Mouse (Mus musculus): Measurements from ENCODE around the gene Stat5b. TPM values are rescaled to one million over a fixed set of nuclear protein-coding genes. Genes with fewer than 3 reads are reported as not detected.

The Stat5b gene
- polyA plus RNA-seq, 1 experiment from 2014 or later = 17.3 TPM

DNA sequence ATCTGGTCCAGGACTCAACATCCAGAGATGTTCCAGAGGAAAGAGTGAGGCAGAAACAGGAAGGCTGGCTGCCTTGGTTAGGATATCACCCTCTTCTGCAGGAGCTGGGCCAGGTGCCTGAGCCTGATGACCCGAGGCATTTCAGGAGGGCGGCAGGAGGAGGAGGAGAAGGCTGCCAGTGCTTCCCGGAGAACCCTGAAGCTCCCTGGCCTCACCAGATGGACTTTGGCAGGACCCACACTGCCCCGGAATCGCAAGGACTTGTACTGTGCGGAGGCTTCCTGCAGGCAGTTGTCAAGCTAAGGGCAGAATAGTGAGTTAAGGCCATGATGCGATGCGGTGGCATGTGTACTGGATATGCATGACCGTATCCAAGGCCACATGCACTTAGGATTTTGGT lies 83.8 kb downstream of the Stat5b start:
- peaks cover 4% of the 10 kb centered on the region; the same call in 1 of the 2 replicates for H3K4me1 ChIP-seq (ENCODE audit: control insufficient read depth, insufficient read depth, low read length)
- H3K27ac ChIP-seq (ENCODE audit: low read depth, low read length) = no peak overlapping the region
- no peaks in the 10 kb centered on the region for H3K9me3 ChIP-seq (ENCODE audit: control insufficient read depth, low read length)
- H3K4me3 ChIP-seq (ENCODE audit: low read depth, low read length) = no peak overlapping the region
- H3K27me3 ChIP-seq (ENCODE audit: control insufficient read depth, insufficient read depth, low read length) = no peaks in the 10 kb centered on the region
- no peak overlapping the region for H3K9ac ChIP-seq (replicated peaks; ENCODE audit: low read depth, low read length)
- H3K4me2 ChIP-seq (ENCODE audit: low read depth, low read length) = no peak overlapping the region
- no peaks in the 10 kb centered on the region for H3K36me3 ChIP-seq (ENCODE audit: control insufficient read depth, insufficient read depth, low read length)
- WGBS = 85% methylated on average over 9 of the region's 9 CpGs
- ATAC-seq (ENCODE audit: low read depth) = no peak

DNA sequence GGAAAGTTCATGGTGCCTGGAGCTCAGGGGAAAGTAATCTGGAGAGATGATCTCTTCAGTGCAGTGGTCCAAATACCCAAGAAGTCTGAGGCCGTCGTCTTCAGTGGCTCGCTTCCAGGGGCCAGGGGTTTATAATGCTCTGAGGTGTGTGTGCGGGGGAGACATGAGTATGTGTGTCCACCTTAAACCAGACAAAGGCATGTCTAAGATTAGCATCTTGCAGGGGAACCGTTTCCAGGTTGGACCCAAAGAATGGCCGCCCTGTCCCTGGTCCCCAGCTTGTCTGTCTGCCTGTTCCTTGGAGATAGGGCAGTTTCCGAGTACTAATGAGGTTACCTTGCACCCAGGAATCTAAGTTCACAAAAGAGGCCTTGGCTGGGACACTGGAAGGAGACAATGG lies 87.7 kb downstream of the Stat5b start, which contains the start of gene Hcrt:
Gene Hcrt, minus strand, starts transcription at position 101 of the 400 bp plus-strand sequence.
- Histone ChIP-seq H3K27me3 (ENCODE audit: control insufficient read depth, insufficient read depth, low read length) (peaks cover 8% of the 10 kb centered on the region; the same call in 1 of the 2 replicates), H3K27ac (ENCODE audit: low read depth, low read length) (no peak within 1 kb of the TSS), H3K36me3 (ENCODE audit: control insufficient read depth, insufficient read depth, low read length) (no peaks in the 10 kb centered on the region), H3K4me1 (ENCODE audit: control insufficient read depth, insufficient read depth, low read length) (no peaks in the 10 kb centered on the region), H3K9me3 (ENCODE audit: control insufficient read depth, low read length) (no peaks in the 10 kb centered on the region), H3K9ac (replicated peaks; ENCODE audit: low read depth, low read length) (peak within 1 kb of the TSS; percentile 52), H3K4me3 (ENCODE audit: low read depth, low read length) (peak within 1 kb of the TSS; percentile 37), H3K4me2 (ENCODE audit: low read depth, low read length) (peak within 1 kb of the TSS; percentile 54)
- no peak for ATAC-seq (ENCODE audit: low read depth)
- WGBS = 91% methylated on average over 7 of the region's 7 CpGs

GRCm38 (mm10) chr11:100761547-100762045 lies 88.9 kb downstream of the Stat5b start:
- Histone ChIP-seq H3K4me3 (ENCODE audit: low read depth, low read length) (peak overlapping the region; percentile 37), H3K9ac (replicated peaks; ENCODE audit: low read depth, low read length) (peak overlapping the region; percentile 52), H3K27ac (ENCODE audit: low read depth, low read length) (peak overlapping the region; percentile 44), H3K27me3 (ENCODE audit: control insufficient read depth, insufficient read depth, low read length) (peaks cover 8% of the 10 kb centered on the region; the same call in 1 of the 2 replicates), H3K4me2 (ENCODE audit: low read depth, low read length) (peak overlapping the region; percentile 54), H3K36me3 (ENCODE audit: control insufficient read depth, insufficient read depth, low read length) (no peaks in the 10 kb centered on the region), H3K4me1 (ENCODE audit: control insufficient read depth, insufficient read depth, low read length) (no peaks in the 10 kb centered on the region), H3K9me3 (ENCODE audit: control insufficient read depth, low read length) (no peaks in the 10 kb centered on the region)
- WGBS = under 1% methylated on average over 26 of the region's 27 CpGs
- peak; percentile 68; the same call in 1 of the 2 replicates for ATAC-seq (ENCODE audit: low read depth)

- WGBS = 1% methylated on average over 48 of the region's 51 CpGs
- ATAC-seq (ENCODE audit: low read depth) = peak; percentile 54
Observed at GRCm38 (mm10) chr11:100759611-100760233, 90.8 kb downstream of the Stat5b start, which contains the start of gene Kcnh4. Kcnh4 (minus strand) TSS chr11:100759942.

GRCm38 (mm10) chr11:100758707-100759610 lies 91.6 kb downstream of the Stat5b start:
- 0 out of 2 replicates have a peak overlapping the region, but pooled peaks have one; percentile 28 for H3K27ac ChIP-seq (ENCODE audit: low read depth, low read length)
- 1% methylated on average over 35 of the region's 35 CpGs for WGBS

More at GRCm38 (mm10) chr11:100759611-100760233, 90.8 kb downstream of the Stat5b start, which contains the start of gene Kcnh4:
- Histone ChIP-seq H3K4me1 (ENCODE audit: control insufficient read depth, insufficient read depth, low read length) (no peaks in the 10 kb centered on the region), H3K4me3 (ENCODE audit: low read depth, low read length) (peak within 1 kb of the TSS; percentile 56), H3K27ac (ENCODE audit: low read depth, low read length) (0 out of 2 replicates have a peak within 1 kb of the TSS, but pooled peaks have one; percentile 28), H3K27me3 (ENCODE audit: control insufficient read depth, insufficient read depth, low read length) (peaks cover 8% of the 10 kb centered on the region; the same call in 1 of the 2 replicates), H3K36me3 (ENCODE audit: control insufficient read depth, insufficient read depth, low read length) (no peaks in the 10 kb centered on the region), H3K9ac (replicated peaks; ENCODE audit: low read depth, low read length) (peak within 1 kb of the TSS; percentile 58), H3K9me3 (ENCODE audit: control insufficient read depth, low read length) (no peaks in the 10 kb centered on the region), H3K4me2 (ENCODE audit: low read depth, low read length) (peak within 1 kb of the TSS; percentile 62)

GRCm38 (mm10) chr11:100757566-100757965 lies 93.0 kb downstream of the Stat5b start:
- Histone ChIP-seq H3K9ac (replicated peaks; ENCODE audit: low read depth, low read length) (no peak overlapping the region), H3K27ac (ENCODE audit: low read depth, low read length) (no peak overlapping the region), H3K4me2 (ENCODE audit: low read depth, low read length) (no peak overlapping the region), H3K27me3 (ENCODE audit: control insufficient read depth, insufficient read depth, low read length) (peaks cover 8% of the 10 kb centered on the region; the same call in 1 of the 2 replicates), H3K36me3 (ENCODE audit: control insufficient read depth, insufficient read depth, low read length) (no peaks in the 10 kb centered on the region), H3K4me1 (ENCODE audit: control insufficient read depth, insufficient read depth, low read length) (no peaks in the 10 kb centered on the region), H3K4me3 (ENCODE audit: low read depth, low read length) (no peak overlapping the region), H3K9me3 (ENCODE audit: control insufficient read depth, low read length) (no peaks in the 10 kb centered on the region)
- 89% methylated on average over 12 of the region's 12 CpGs for WGBS
- no peak for ATAC-seq (ENCODE audit: low read depth)

More at GRCm38 (mm10) chr11:100758707-100759610, 91.6 kb downstream of the Stat5b start:
- Histone ChIP-seq H3K36me3 (ENCODE audit: control insufficient read depth, insufficient read depth, low read length) (no peaks in the 10 kb centered on the region), H3K9ac (replicated peaks; ENCODE audit: low read depth, low read length) (peak overlapping the region; percentile 58), H3K4me2 (ENCODE audit: low read depth, low read length) (peak overlapping the region; percentile 62), H3K9me3 (ENCODE audit: control insufficient read depth, low read length) (no peaks in the 10 kb centered on the region), H3K4me3 (ENCODE audit: low read depth, low read length) (peak overlapping the region; percentile 56), H3K4me1 (ENCODE audit: control insufficient read depth, insufficient read depth, low read length) (no peaks in the 10 kb centered on the region), H3K27me3 (ENCODE audit: control insufficient read depth, insufficient read depth, low read length) (peaks cover 8% of the 10 kb centered on the region; the same call in 1 of the 2 replicates)
- peak; percentile 50 for ATAC-seq (ENCODE audit: low read depth)

GRCm38 (mm10) chr11:100756476-100756875 lies 94.0 kb downstream of the Stat5b start:
- Histone ChIP-seq H3K27ac (ENCODE audit: low read depth, low read length) (no peak overlapping the region), H3K4me2 (ENCODE audit: low read depth, low read length) (no peak overlapping the region), H3K9ac (replicated peaks; ENCODE audit: low read depth, low read length) (no peak overlapping the region), H3K4me1 (ENCODE audit: control insufficient read depth, insufficient read depth, low read length) (no peaks in the 10 kb centered on the region), H3K36me3 (ENCODE audit: control insufficient read depth, insufficient read depth, low read length) (no peaks in the 10 kb centered on the region), H3K4me3 (ENCODE audit: low read depth, low read length) (no peak overlapping the region), H3K27me3 (ENCODE audit: control insufficient read depth, insufficient read depth, low read length) (peaks cover 8% of the 10 kb centered on the region; the same call in 1 of the 2 replicates), H3K9me3 (ENCODE audit: control insufficient read depth, low read length) (no peaks in the 10 kb centered on the region)
- ATAC-seq (ENCODE audit: low read depth) = no peak
- 78% methylated on average over 6 of the region's 6 CpGs for WGBS

- no peaks in the 10 kb centered on the region for H3K4me1 ChIP-seq (ENCODE audit: control insufficient read depth, insufficient read depth, low read length)
- H3K36me3 ChIP-seq (ENCODE audit: control insufficient read depth, insufficient read depth, low read length) = 0 out of 2 replicates have a peak, but pooled peaks cover 3% of the 10 kb centered on the region
- no peak overlapping the region for H3K9ac ChIP-seq (replicated peaks; ENCODE audit: low read depth, low read length)
- no peaks in the 10 kb centered on the region for H3K9me3 ChIP-seq (ENCODE audit: control insufficient read depth, low read length)
- ATAC-seq (ENCODE audit: low read depth) = no peak
- no peak overlapping the region for H3K27ac ChIP-seq (ENCODE audit: low read depth, low read length)
- no peak overlapping the region for H3K4me2 ChIP-seq (ENCODE audit: low read depth, low read length)
- 91% methylated on average over 3 of the region's 3 CpGs for WGBS
- peaks cover 8% of the 10 kb centered on the region; the same call in 1 of the 2 replicates for H3K27me3 ChIP-seq (ENCODE audit: control insufficient read depth, insufficient read depth, low read length)
- no peak overlapping the region for H3K4me3 ChIP-seq (ENCODE audit: low read depth, low read length)
Observed at GRCm38 (mm10) chr11:100754693-100755057, 95.8 kb downstream of the Stat5b start.
